Mouse (Mus musculus) embryonic facial prominence, embryonic 12.5 days (tissue): ENCODE measurements around the gene Plce1. TPM values are rescaled to one million over a fixed set of nuclear protein-coding genes. Genes with fewer than 3 reads are reported as not detected.

ENCODE experiments used
- ATAC-seq: fragments of 200-750 bp; cut with Nextera tagmentation; 2 replicates; pipeline ENCODE4 v1.8.0; 2017; ENCODE audit not compliant: insufficient number of reproducible peaks, insufficient read depth, low FRiP score, low TSS enrichment
- H3K27ac ChIP-seq: fragments of 300-500 bp; sonication (generic); 2 replicates; pipeline ENCODE4 v1.5.1; 2016; ENCODE audit warnings: mild to moderate bottlenecking
- H3K27me3 ChIP-seq: fragments of 300-500 bp; sonication (generic); 2 replicates; pipeline ENCODE4 v1.6.1; 2016; ENCODE audit warnings: mild to moderate bottlenecking, moderate library complexity
- H3K36me3 ChIP-seq: fragments of 300-500 bp; sonication (generic); 2 replicates; pipeline ENCODE4 v1.6.1; 2016; ENCODE audit warnings: mild to moderate bottlenecking
- H3K4me1 ChIP-seq: fragments of 300-500 bp; sonication (generic); 2 replicates; pipeline ENCODE4 v1.6.1; 2016
- H3K4me2 ChIP-seq: fragments of 300-500 bp; sonication (generic); replicated peaks from 2 replicates; pipeline ENCODE4 v1.6.1; 2016; ENCODE audit warnings: mild to moderate bottlenecking, moderate library complexity
- H3K4me3 ChIP-seq: fragments of 300-500 bp; sonication (generic); 2 replicates; pipeline ENCODE4 v1.5.1; 2016; ENCODE audit warnings: mild to moderate bottlenecking
- H3K9ac ChIP-seq: fragments of 300-500 bp; sonication (generic); 2 replicates; pipeline ENCODE4 v1.6.1; 2016; ENCODE audit warnings: mild to moderate bottlenecking, moderate library complexity
- H3K9me3 ChIP-seq: fragments of 300-500 bp; sonication (generic); 2 replicates; pipeline ENCODE4 v1.6.1; 2016; ENCODE audit warnings: mild to moderate bottlenecking, moderate library complexity
- WGBS: fragments of 180-500 bp; shearing (Covaris S2); methylation state at CpG from one replicate; pipeline ENCODE4 v1.1.7; 2016; 5-methylcytosine and 5-hydroxymethylcytosine counted together
- polyA plus RNA-seq: library from polyadenylated mRNA; unstranded; fragments of >200 nt; fragmentation: Nextera tagmentation; extraction: Ambion mirVana; gene quantifications from 2 replicates; pipeline ENCODE4 v1.2.1, GENCODE M21; 2016

Gene Plce1
- polyA plus RNA-seq, 1 experiment from 2014 or later = 4.7 TPM

DNA sequence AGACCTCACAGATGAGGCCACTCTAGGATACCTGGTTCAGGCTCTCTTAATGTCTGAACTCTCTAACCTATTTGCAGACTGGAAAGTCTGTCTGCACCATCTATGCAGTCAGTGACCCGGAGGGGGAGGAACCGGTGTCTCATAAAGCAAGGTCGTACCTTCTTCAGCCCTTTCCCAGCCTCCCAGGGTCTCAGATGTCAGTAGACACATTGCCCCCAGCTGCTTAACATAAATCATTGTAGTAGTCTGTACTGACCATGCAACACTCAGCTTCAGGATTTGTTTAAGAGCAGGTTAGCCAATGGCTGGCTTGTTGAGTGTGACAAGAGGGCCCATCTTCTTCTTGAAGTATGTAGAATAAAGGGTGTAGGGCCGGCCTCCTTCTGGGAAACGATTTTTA is 2.6 kb upstream of the Plce1 start:
- Histone ChIP-seq H3K9ac (no peak overlapping the region), H3K4me3 (no peak overlapping the region), H3K9me3 (no peaks in the 10 kb centered on the region), H3K27me3 (0 out of 2 replicates have a peak, but pooled peaks cover 19% of the 10 kb centered on the region), H3K27ac (no peak overlapping the region), H3K36me3 (no peaks in the 10 kb centered on the region), H3K4me2 (no peak overlapping the region), H3K4me1 (peaks cover 26% of the 10 kb centered on the region)
- WGBS = 37% methylated on average over 5 of the region's 5 CpGs
- no peak for ATAC-seq

DNA sequence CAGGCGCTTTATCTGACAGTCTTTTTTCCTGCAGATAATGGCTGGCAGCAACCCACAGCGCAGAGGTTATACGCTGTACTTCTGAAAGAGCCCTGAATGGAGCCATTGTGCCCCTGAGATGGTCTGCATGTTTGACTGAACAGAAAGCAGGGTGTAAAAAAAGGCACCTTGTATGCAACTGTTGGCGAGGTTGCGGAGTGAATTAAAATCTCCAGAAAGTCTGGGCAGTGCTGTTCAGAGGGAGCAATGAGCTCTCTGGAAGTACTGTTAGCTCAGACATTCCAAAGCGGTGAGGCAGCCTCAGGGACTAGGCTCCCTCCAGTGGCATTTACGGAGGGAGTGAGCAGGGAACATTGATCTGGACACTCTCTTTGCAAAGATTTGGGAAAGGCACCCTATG is 2.0 kb upstream of the Plce1 start:
- Histone ChIP-seq H3K36me3 (no peaks in the 10 kb centered on the region), H3K9me3 (no peaks in the 10 kb centered on the region), H3K27me3 (0 out of 2 replicates have a peak, but pooled peaks cover 21% of the 10 kb centered on the region), H3K9ac (no peak overlapping the region), H3K4me2 (no peak overlapping the region), H3K4me3 (no peak overlapping the region), H3K27ac (no peak overlapping the region; the same call in 1 of the 2 replicates), H3K4me1 (peaks cover 26% of the 10 kb centered on the region)
- peak; percentile 32; the same call in 1 of the 2 replicates for ATAC-seq
- WGBS = 15% methylated on average over 7 of the region's 7 CpGs

DNA sequence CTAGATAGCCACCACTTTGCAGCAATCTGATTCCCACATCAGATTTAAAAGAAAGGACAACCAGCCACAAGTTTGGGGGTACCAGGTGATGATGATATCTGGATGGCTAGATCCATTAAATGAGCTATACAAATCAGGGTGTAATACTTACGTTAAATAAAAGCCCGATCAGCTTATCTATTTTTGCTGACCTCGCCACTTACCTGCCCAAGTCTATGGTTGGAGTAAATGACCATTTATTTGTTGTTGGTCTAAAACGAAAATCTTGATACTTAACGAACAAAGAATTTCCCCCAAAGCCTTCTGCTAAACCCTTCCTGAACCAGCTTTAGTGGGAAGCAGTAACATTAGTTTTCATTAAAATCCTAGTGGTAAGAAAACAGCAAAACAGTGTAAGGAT is 1.4 kb upstream of the Plce1 start:
- H3K4me3 ChIP-seq = no peak overlapping the region
- H3K9ac ChIP-seq = no peak overlapping the region
- no peaks in the 10 kb centered on the region for H3K36me3 ChIP-seq
- H3K9me3 ChIP-seq = no peaks in the 10 kb centered on the region
- WGBS = 74% methylated on average over 5 of the region's 5 CpGs
- ATAC-seq = no peak
- peaks cover 26% of the 10 kb centered on the region for H3K4me1 ChIP-seq
- H3K4me2 ChIP-seq = no peak overlapping the region
- H3K27me3 ChIP-seq = 0 out of 2 replicates have a peak, but pooled peaks cover 21% of the 10 kb centered on the region
- no peak overlapping the region; the same call in 1 of the 2 replicates for H3K27ac ChIP-seq

DNA sequence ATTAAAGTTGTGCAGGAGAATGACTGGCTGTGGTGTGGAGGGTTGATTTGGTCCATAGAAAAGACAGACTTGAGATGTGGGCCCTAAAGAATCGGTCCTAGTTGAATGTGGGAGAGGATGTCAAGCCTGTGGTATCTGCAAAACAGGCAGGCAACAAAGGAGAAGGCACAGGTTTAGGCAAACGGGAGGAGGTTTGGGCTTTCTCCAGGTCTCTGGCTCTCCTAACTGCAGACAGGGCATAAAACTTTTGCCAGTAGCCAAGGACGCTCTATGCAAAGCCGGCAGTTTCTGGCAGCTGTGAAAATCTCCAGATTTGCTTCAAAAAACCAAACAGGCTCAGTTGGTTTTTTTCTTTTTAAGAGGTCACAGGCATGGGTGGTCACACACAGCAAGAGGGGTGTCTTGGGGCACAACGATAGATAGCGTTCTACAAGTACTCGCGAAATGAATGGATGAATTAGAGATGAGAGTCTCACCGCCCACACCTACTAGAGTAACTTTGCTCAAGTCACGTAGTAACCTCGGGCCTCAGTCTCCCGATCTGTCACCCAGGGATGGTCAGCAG is 671 bp upstream of the Plce1 start:
- Histone ChIP-seq H3K4me1 (peaks cover 26% of the 10 kb centered on the region), H3K36me3 (no peaks in the 10 kb centered on the region), H3K27me3 (0 out of 2 replicates have a peak, but pooled peaks cover 21% of the 10 kb centered on the region), H3K9me3 (no peaks in the 10 kb centered on the region), H3K9ac (peak overlapping the region; percentile 70; the same call in 1 of the 2 replicates), H3K27ac (no peak overlapping the region), H3K4me3 (peak overlapping the region; percentile 73), H3K4me2 (peak overlapping the region; percentile 96)
- 17% methylated on average over 12 of the region's 12 CpGs for WGBS
- peak; percentile 1; the same call in 1 of the 2 replicates for ATAC-seq

DNA sequence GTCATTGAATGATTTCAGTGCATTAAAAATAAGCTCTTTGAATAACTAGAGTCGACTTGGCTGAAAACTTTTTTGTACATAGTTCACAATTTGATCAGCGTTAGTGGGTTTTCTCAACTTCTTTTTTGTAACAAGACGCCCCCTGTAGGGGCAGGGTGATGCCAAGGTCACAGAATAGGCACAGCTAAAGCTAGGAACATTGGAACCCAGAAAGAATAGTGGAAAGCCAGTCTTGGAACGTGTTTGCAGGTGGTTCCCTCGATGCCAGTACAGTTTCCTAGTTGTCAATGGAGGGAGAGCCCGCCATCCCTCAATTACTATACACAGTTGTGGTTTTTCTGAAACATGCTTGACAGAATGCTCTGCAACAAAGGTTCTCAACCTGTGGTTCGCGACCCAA is 997 bp downstream of the Plce1 start:
- H3K36me3 ChIP-seq = no peaks in the 10 kb centered on the region
- 13% methylated on average over 8 of the region's 8 CpGs for WGBS
- no peaks in the 10 kb centered on the region for H3K9me3 ChIP-seq
- H3K27me3 ChIP-seq = 0 out of 2 replicates have a peak, but pooled peaks cover 21% of the 10 kb centered on the region
- ATAC-seq = no peak
- peak overlapping the region; percentile 96 for H3K4me2 ChIP-seq
- H3K4me1 ChIP-seq = peaks cover 37% of the 10 kb centered on the region
- H3K27ac ChIP-seq = no peak overlapping the region
- H3K9ac ChIP-seq = no peak overlapping the region
- peak overlapping the region; percentile 73 for H3K4me3 ChIP-seq

DNA sequence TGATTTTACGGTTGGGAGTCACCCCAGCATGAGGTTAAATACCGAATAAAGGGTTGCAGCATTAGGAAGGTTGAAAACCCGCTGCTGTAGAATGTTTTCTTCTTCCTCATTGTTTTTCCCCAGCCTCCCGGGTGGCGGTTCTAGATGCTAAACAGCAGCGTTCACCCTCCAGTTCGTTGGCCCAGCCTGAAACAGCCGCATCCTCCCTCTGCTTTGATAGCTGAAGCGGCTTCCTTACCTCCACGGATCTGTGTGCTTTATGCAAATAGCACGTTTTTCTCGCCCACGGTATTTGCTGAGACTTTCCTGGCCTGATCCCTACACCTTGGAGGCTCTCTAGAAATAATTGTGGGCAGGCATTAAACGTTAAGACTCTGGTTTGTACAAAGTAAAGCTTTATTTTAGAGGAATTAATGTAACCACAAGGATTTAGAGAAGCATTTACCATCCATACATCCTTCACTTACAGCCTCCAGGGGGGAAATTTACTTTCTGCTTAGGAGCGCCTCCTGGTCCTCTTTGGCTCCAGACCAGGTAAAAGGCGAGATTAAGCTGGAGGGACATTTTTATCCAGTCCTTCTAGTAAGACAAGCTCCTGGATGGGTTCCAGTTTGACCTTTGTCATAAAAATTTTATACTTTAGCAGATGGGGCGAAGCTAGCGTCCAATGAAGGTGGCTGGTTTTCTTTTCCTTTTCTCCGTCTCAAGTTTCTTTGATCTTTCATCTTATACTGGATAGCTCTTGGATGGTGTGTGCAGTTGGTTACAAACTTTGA is 1.7 kb downstream of the Plce1 start:
- H3K9me3 ChIP-seq = no peaks in the 10 kb centered on the region
- H3K4me3 ChIP-seq = peak overlapping the region; percentile 73
- H3K4me1 ChIP-seq = peaks cover 39% of the 10 kb centered on the region
- WGBS = 18% methylated on average over 19 of the region's 19 CpGs
- H3K36me3 ChIP-seq = no peaks in the 10 kb centered on the region
- H3K27ac ChIP-seq = no peak overlapping the region
- no peak overlapping the region for H3K9ac ChIP-seq
- no peak for ATAC-seq
- H3K4me2 ChIP-seq = peak overlapping the region; percentile 96
- 0 out of 2 replicates have a peak, but pooled peaks cover 21% of the 10 kb centered on the region for H3K27me3 ChIP-seq

DNA sequence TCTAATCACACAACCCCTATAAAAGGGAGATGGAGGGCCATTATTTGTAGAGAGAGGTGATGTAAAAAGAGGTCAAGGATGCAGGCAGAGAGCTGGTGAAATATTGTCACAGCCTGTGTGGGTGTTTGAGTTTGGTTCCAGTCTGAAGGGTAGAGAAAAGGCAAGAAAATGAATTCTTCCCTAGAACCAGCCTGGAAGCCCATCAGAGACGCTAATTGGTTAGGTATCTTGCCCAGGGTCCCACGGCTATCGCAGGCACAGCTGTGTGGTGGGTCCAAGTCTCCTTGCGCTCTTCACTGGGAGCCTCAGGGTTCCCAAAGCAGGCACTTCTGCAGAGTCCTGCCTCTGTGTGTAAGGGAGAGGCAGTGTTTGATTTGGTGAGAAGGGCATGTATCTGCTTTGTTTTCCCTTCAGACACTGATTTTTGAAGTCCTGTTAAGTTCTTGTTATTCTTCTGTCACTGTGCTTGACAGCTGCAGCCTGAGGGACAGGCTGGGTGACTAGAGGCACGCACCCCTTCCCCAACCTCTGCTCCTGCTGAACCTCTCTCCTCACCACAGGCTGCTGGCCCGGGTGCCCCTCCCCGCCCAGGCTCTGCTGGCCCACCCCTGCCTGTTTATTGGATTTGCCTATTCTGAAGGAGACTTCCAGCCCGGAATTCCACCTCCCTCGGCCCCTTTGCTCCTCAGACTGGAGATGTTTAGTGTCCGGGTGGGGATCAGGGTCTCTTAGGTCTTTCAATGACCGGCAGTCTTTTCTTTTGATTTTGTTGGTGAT is 5.1 kb downstream of the Plce1 start:
- ATAC-seq = no peak
- no peak overlapping the region for H3K27ac ChIP-seq
- H3K27me3 ChIP-seq = 0 out of 2 replicates have a peak, but pooled peaks cover 4% of the 10 kb centered on the region
- WGBS = 15% methylated on average over 11 of the region's 11 CpGs
- H3K4me3 ChIP-seq = no peak overlapping the region
- no peaks in the 10 kb centered on the region for H3K36me3 ChIP-seq
- H3K9ac ChIP-seq = no peak overlapping the region
- H3K4me1 ChIP-seq = peaks cover 38% of the 10 kb centered on the region
- H3K4me2 ChIP-seq = no peak overlapping the region
- no peaks in the 10 kb centered on the region for H3K9me3 ChIP-seq

DNA sequence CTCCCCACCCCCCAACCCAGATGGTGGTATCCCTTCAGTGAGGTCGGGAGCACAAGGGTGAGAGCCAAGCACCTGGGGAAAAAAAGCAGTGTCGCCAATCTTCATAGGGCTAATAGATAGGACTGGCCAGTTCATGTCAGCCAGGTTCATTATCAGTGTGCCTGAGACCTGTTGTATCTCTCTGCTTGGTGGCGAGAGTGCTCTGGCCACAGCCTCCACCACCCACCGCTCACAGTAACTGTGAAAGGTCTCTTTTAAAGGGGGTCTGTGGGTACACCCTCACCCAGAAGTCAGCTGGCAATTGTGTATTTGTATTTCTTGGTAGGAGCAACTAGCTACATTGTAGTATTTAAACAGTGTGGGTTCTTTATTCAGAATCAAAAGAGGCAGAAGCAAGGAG is 6.6 kb downstream of the Plce1 start:
- Histone ChIP-seq H3K9me3 (no peaks in the 10 kb centered on the region), H3K27me3 (0 out of 2 replicates have a peak, but pooled peaks cover 4% of the 10 kb centered on the region), H3K4me2 (no peak overlapping the region), H3K36me3 (no peaks in the 10 kb centered on the region), H3K27ac (0 out of 2 replicates have a peak overlapping the region, but pooled peaks have one; percentile 36), H3K9ac (no peak overlapping the region), H3K4me1 (peaks cover 29% of the 10 kb centered on the region), H3K4me3 (no peak overlapping the region)
- 41% methylated on average over 4 of the region's 4 CpGs for WGBS
- ATAC-seq = no peak

DNA sequence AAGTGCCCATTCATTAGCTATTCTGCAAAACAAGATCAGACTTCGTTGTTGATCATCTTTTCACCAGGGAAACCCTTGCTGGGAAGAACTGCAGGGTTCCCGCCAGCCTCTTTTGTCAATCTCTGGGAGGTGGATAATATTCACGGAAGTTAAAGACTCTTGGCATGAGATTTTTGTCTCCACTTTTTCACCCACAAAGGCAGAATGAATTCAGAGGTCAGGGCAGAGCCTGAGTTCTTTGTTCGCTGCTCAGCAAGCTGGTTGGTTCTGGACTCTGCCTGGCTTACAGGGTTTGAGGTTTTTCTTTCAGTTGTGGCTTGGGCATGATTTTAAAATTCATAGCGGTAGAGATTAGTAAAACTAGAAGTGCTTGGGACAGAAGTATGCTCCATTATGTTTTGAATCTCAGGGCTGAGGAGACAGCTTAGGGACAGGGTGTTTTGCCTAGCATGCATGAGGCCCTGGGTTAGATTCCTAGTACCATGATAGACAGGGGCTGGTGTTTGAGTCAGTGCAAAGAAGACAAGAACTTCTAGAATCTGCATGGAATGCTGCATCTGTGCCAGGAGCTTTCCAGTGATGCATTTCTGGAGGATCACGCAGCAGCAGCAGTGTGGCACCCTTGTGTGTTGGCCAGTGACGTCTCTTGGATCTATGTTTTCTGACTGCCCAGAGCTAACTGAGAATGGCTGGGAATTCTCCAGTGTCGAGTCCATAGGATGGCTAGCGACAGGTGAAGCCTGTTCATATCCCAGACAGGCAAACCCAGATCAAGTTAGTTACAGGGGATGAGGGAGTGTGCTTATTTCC is 7.4 kb downstream of the Plce1 start:
- 0 out of 2 replicates have a peak, but pooled peaks cover 2% of the 10 kb centered on the region for H3K27me3 ChIP-seq
- 50% methylated on average over 9 of the region's 9 CpGs for WGBS
- H3K9ac ChIP-seq = no peak overlapping the region
- H3K27ac ChIP-seq = peak overlapping the region; percentile 60; the same call in 1 of the 2 replicates
- H3K36me3 ChIP-seq = no peaks in the 10 kb centered on the region
- H3K4me2 ChIP-seq = no peak overlapping the region
- peaks cover 24% of the 10 kb centered on the region for H3K4me1 ChIP-seq
- no peak overlapping the region for H3K4me3 ChIP-seq
- no peaks in the 10 kb centered on the region for H3K9me3 ChIP-seq
- no peak for ATAC-seq

DNA sequence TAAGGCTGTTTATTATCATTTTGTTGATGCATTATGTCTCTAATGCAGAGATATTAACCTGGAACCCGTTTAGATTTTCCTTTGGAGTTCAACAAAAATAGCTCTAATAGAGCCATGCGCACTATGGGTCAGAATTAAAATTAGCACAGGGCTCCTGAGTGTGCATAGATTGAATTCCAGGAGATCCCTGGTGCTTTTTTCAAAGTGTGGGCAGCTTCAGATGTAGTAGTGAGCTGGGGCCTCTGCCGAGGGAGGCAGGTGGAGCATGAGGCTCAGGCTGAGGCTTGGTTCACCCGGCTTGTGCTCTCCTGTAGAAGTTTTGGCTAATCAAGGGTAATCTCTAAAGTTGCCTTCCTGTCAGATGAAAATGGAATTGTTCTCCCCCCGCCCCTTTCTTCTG is 17.3 kb downstream of the Plce1 start:
- no peak overlapping the region for H3K4me2 ChIP-seq
- no peaks in the 10 kb centered on the region for H3K4me1 ChIP-seq
- H3K27ac ChIP-seq = no peak overlapping the region
- no peaks in the 10 kb centered on the region for H3K9me3 ChIP-seq
- H3K9ac ChIP-seq = no peak overlapping the region
- no peaks in the 10 kb centered on the region for H3K27me3 ChIP-seq
- no peak for ATAC-seq
- H3K4me3 ChIP-seq = no peak overlapping the region
- 65% methylated on average over 5 of the region's 5 CpGs for WGBS
- no peaks in the 10 kb centered on the region for H3K36me3 ChIP-seq

DNA sequence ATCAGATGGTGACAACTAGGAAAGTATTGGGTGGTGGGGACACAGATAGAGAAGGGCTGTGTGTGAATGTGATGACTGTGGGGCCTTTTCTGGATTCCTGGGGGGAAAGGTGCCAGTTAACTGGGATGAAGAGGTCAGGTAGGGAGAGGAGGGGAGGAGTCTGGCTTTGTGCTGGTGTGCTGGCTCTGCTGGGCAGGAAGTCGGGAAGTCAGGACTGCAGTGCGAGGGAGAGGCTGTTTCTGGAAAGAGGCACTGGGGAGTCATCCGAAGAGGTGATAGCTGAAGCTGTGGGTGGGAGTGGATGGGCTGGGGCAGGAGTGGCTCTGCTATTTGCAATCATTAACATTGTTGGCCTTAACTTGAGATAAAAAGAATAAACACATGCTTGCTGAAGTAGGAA is 23.7 kb downstream of the Plce1 start:
- no peak overlapping the region for H3K9ac ChIP-seq
- no peaks in the 10 kb centered on the region for H3K27me3 ChIP-seq
- H3K4me2 ChIP-seq = no peak overlapping the region
- no peak overlapping the region for H3K4me3 ChIP-seq
- 44% methylated on average over 3 of the region's 3 CpGs for WGBS
- H3K36me3 ChIP-seq = no peaks in the 10 kb centered on the region
- no peaks in the 10 kb centered on the region for H3K9me3 ChIP-seq
- H3K27ac ChIP-seq = no peak overlapping the region
- peaks cover 10% of the 10 kb centered on the region; the same call in 1 of the 2 replicates for H3K4me1 ChIP-seq
- ATAC-seq = no peak
